Mouse (Mus musculus): ENCODE results near the gene Kdelc2. TPM values are rescaled to one million over a fixed set of nuclear protein-coding genes. Genes with fewer than 3 reads are reported as not detected.
A peak's percentile ranks its signal among the peaks of the same experiment; 100 is the strongest.

Kdelc2 gene
- polyA plus RNA-seq, 1 experiment: 1.7 TPM

- no peak for DNase-seq (ENCODE audit: low read depth in 1 of 2, low spot score in 2 of 2)
- H3K4me1 ChIP-seq (ENCODE audit: control insufficient read depth, insufficient read depth, insufficient read length): no peaks in the 10 kb centered on the region
- no peaks in the 10 kb centered on the region for H3K27me3 ChIP-seq (ENCODE audit: control insufficient read depth, insufficient read depth, low read length)
- no peak overlapping the region for H3K27ac ChIP-seq (ENCODE audit: insufficient read depth, low read length)
- 61% methylated on average over 3 of the region's 3 CpGs for WGBS
- no peak overlapping the region for H3K4me3 ChIP-seq (ENCODE audit: extremely low read depth, insufficient read depth, insufficient read length)
- H3K36me3 ChIP-seq (ENCODE audit: control insufficient read depth, insufficient read depth, low read length): no peaks in the 10 kb centered on the region
- no peak for TF ChIP-seq CTCF (IDR thresholded peaks at IDR 0.05; ENCODE audit: extremely low read depth, insufficient read depth, insufficient read length, insufficient replicate concordance)
- no peak for TF ChIP-seq POLR2A (IDR thresholded peaks at IDR 0.05; ENCODE audit: low read depth, low read length)
Measured at GRCm38 (mm10) chr9:53427638-53428037, 43.8 kb downstream of the Kdelc2 start.

- peak in 1 of 2 experiments; percentile 5 for DNase-seq (ENCODE audit: low read depth in 1 of 2, low spot score in 2 of 2)
- Histone ChIP-seq H3K4me3 (ENCODE audit: extremely low read depth, insufficient read depth, insufficient read length) (no peak overlapping the region), H3K4me1 (ENCODE audit: control insufficient read depth, insufficient read depth, insufficient read length) (no peaks in the 10 kb centered on the region), H3K36me3 (ENCODE audit: control insufficient read depth, insufficient read depth, low read length) (peaks cover 12% of the 10 kb centered on the region), H3K27me3 (ENCODE audit: control insufficient read depth, insufficient read depth, low read length) (no peaks in the 10 kb centered on the region), H3K27ac (ENCODE audit: insufficient read depth, low read length) (no peak overlapping the region)
- WGBS: 46% methylated on average over 14 of the region's 14 CpGs
- TF ChIP-seq POLR2A (IDR thresholded peaks at IDR 0.05; ENCODE audit: low read depth, low read length) (no peak), CTCF (IDR thresholded peaks at IDR 0.05; ENCODE audit: extremely low read depth, insufficient read depth, insufficient read length, insufficient replicate concordance) (no peak)
Measured at GRCm38 (mm10) chr9:53435830-53436570, 52.2 kb downstream of the Kdelc2 start.

- no peaks in the 10 kb centered on the region for H3K27me3 ChIP-seq (ENCODE audit: control insufficient read depth, insufficient read depth, low read length)
- no peak overlapping the region for H3K27ac ChIP-seq (ENCODE audit: insufficient read depth, low read length)
- DNase-seq (ENCODE audit: low read depth in 1 of 2, low spot score in 2 of 2): no peak
- peaks cover 41% of the 10 kb centered on the region for H3K36me3 ChIP-seq (ENCODE audit: control insufficient read depth, insufficient read depth, low read length)
- H3K4me3 ChIP-seq (ENCODE audit: extremely low read depth, insufficient read depth, insufficient read length): no peak overlapping the region
- WGBS: 92% methylated on average over 1 of the region's 1 CpGs
- H3K4me1 ChIP-seq (ENCODE audit: control insufficient read depth, insufficient read depth, insufficient read length): no peaks in the 10 kb centered on the region
- TF ChIP-seq POLR2A (IDR thresholded peaks at IDR 0.05; ENCODE audit: low read depth, low read length) (no peak), CTCF (IDR thresholded peaks at IDR 0.05; ENCODE audit: extremely low read depth, insufficient read depth, insufficient read length, insufficient replicate concordance) (no peak)
Measured at GRCm38 (mm10) chr9:53450609-53451008, 66.8 kb downstream of the Kdelc2 start.

Other genes starting within 250 kb of the Kdelc2 start
- gene Ddx10, start 136.0 kb upstream of the Kdelc2 start, polyA plus RNA-seq (2012; rRNA removed): 1.0 and 1.4 TPM in 2 replicates
- 0.02 and 0.04 TPM in 2 replicates for gene Exph5, start 82.4 kb upstream of the Kdelc2 start, polyA plus RNA-seq (2012; rRNA removed)
- 0.02 and 0.06 TPM in 2 replicates for gene 4930550C14Rik, start 18.3 kb downstream of the Kdelc2 start, polyA plus RNA-seq (2012; rRNA removed)
- gene Atm, start 152.7 kb downstream of the Kdelc2 start, polyA plus RNA-seq (2012; rRNA removed): 2.1 and 2.8 TPM in 2 replicates
- gene Npat, start 153.0 kb downstream of the Kdelc2 start, polyA plus RNA-seq (2012; rRNA removed): 1.4 and 1.9 TPM in 2 replicates
- gene Acat1, start 226.4 kb downstream of the Kdelc2 start, polyA plus RNA-seq (2012; rRNA removed): 6.9 and 7.8 TPM in 2 replicates

All from spleen, adult 2 months (tissue).